Mouse (Mus musculus) G1E (cell line): Measurements from ENCODE around the gene Sf3a1.

ENCODE experiments used
- CTCF ChIP-seq: IDR thresholded peaks from 2 replicates; pipeline ENCODE4 v1.5.1; 2012; ENCODE audit warnings: low read depth, low read length, inconsistent platforms, mixed read lengths
- TAL1 ChIP-seq: conservative IDR thresholded peaks from 2 replicates; pipeline ENCODE4 v1.6.1; 2012; ENCODE audit warnings: low read depth, low read length, inconsistent platforms, mixed read lengths

GRCm38 (mm10) chr11:4187318-4187700, 27.2 kb downstream of the Sf3a1 start:
- TF ChIP-seq TAL1 (no peak), CTCF (no peak)
